Mouse (Mus musculus): Measurements from ENCODE around the gene Sh2d2a.

GRCm38 (mm10) chr3:87818226-87818625, 28.3 kb upstream of the Sh2d2a start:
- TF ChIP-seq CTCF (IDR thresholded peaks at IDR 0.05; ENCODE audit: extremely low read depth, insufficient read depth, low read length): no peak
- no peak for TF ChIP-seq POLR2A (IDR thresholded peaks at IDR 0.05; ENCODE audit: extremely low read depth, insufficient read depth, low read length)

Data from cortical plate, adult 2 months (tissue).